Mouse (Mus musculus) thymus, adult 2 months (tissue): ENCODE measurements at regions not wholly inside any gene's neighbourhood (a gene's known extent, or its start where the extent isn't known, plus 50 kb on each side); places are given as distances from the start of the nearest gene placed in this dataset.

ENCODE experiments used
- CTCF ChIP-seq: fragments of 200-500 bp; IDR thresholded peaks from 2 replicates; pipeline ENCODE4 v1.5.1; 2012; ENCODE audit warnings: mild to moderate bottlenecking, control low read depth, low read length, moderate library complexity, borderline replicate concordance; ENCODE audit not compliant: control insufficient read depth, poor library complexity, insufficient read depth; ENCODE audit errors: extremely low read depth
- POLR2A ChIP-seq: fragments of 200-500 bp; IDR thresholded peaks from 2 replicates; pipeline ENCODE4 v1.6.1; 2012; ENCODE audit warnings: mild to moderate bottlenecking, low read length, control low read depth, moderate library complexity; ENCODE audit not compliant: control insufficient read depth, poor library complexity, insufficient read depth; ENCODE audit errors: extremely low read depth

- TF ChIP-seq POLR2A (no peak), CTCF (no peak)
Observed at GRCm38 (mm10) chr12:9460193-9460592, 109.7 kb upstream of the Osr1 start.
